Mouse (Mus musculus): ENCODE measurements around the gene Nanp. TPM values are rescaled to one million over a fixed set of nuclear protein-coding genes. Genes with fewer than 3 reads are reported as not detected.
A peak's percentile ranks its signal among the peaks of the same experiment; 100 is the strongest.

Gene Nanp
- polyA plus RNA-seq, 1 experiment from 2014 or later = 53.9 TPM

- Histone ChIP-seq H3K4me2 (ENCODE audit: low read depth, low read length) (no peak overlapping the region), H3K36me3 (ENCODE audit: control insufficient read depth, insufficient read depth, low read length) (0 out of 2 replicates have a peak, but pooled peaks cover 4% of the 10 kb centered on the region), H3K27ac (ENCODE audit: low read length) (no peak overlapping the region), H3K4me1 (ENCODE audit: control insufficient read depth, insufficient read depth, low read length) (no peaks in the 10 kb centered on the region), H3K4me3 (ENCODE audit: low read length) (no peak overlapping the region), H3K9me3 (ENCODE audit: control insufficient read depth, low read length) (no peaks in the 10 kb centered on the region), H3K27me3 (replicated peaks; ENCODE audit: control insufficient read depth, insufficient read depth, low read length) (no peaks in the 10 kb centered on the region), H3K9ac (ENCODE audit: low read depth, low read length) (no peak overlapping the region)
- no peak for ATAC-seq
- 87% methylated on average over 10 of the region's 10 CpGs for WGBS
These were observed 18.0 kb downstream of the Nanp start for GRCm38 (mm10) chr2:151021158-151021557.

- H3K27ac ChIP-seq (ENCODE audit: low read length) = no peak overlapping the region
- H3K4me2 ChIP-seq (ENCODE audit: low read depth, low read length) = no peak overlapping the region
- no peak overlapping the region for H3K4me3 ChIP-seq (ENCODE audit: low read length)
- H3K9me3 ChIP-seq (ENCODE audit: control insufficient read depth, low read length) = no peaks in the 10 kb centered on the region
- H3K9ac ChIP-seq (ENCODE audit: low read depth, low read length) = no peak overlapping the region
- 78% methylated on average over 2 of the region's 2 CpGs for WGBS
- no peaks in the 10 kb centered on the region for H3K27me3 ChIP-seq (replicated peaks; ENCODE audit: control insufficient read depth, insufficient read depth, low read length)
- no peaks in the 10 kb centered on the region for H3K4me1 ChIP-seq (ENCODE audit: control insufficient read depth, insufficient read depth, low read length)
- H3K36me3 ChIP-seq (ENCODE audit: control insufficient read depth, insufficient read depth, low read length) = no peaks in the 10 kb centered on the region
- ATAC-seq = no peak
These were observed 23.9 kb downstream of the Nanp start for GRCm38 (mm10) chr2:151015316-151015715.

GRCm38 (mm10) chr2:151011273-151011672, 27.9 kb downstream of the Nanp start:
- Histone ChIP-seq H3K4me3 (ENCODE audit: low read length) (no peak overlapping the region), H3K36me3 (ENCODE audit: control insufficient read depth, insufficient read depth, low read length) (no peaks in the 10 kb centered on the region), H3K9me3 (ENCODE audit: control insufficient read depth, low read length) (no peaks in the 10 kb centered on the region), H3K4me2 (ENCODE audit: low read depth, low read length) (no peak overlapping the region), H3K27ac (ENCODE audit: low read length) (no peak overlapping the region), H3K4me1 (ENCODE audit: control insufficient read depth, insufficient read depth, low read length) (peaks cover 3% of the 10 kb centered on the region; the same call in 1 of the 2 replicates), H3K9ac (ENCODE audit: low read depth, low read length) (no peak overlapping the region), H3K27me3 (replicated peaks; ENCODE audit: control insufficient read depth, insufficient read depth, low read length) (no peaks in the 10 kb centered on the region)
- ATAC-seq = no peak
- 71% methylated on average over 1 of the region's 1 CpGs for WGBS

GRCm38 (mm10) chr2:151009515-151010085, 29.6 kb downstream of the Nanp start:
- ATAC-seq = peak; percentile 67
- Histone ChIP-seq H3K4me1 (ENCODE audit: control insufficient read depth, insufficient read depth, low read length) (peaks cover 3% of the 10 kb centered on the region; the same call in 1 of the 2 replicates), H3K9me3 (ENCODE audit: control insufficient read depth, low read length) (no peaks in the 10 kb centered on the region), H3K27me3 (replicated peaks; ENCODE audit: control insufficient read depth, insufficient read depth, low read length) (no peaks in the 10 kb centered on the region), H3K4me3 (ENCODE audit: low read length) (peak overlapping the region; percentile 70), H3K27ac (ENCODE audit: low read length) (no peak overlapping the region), H3K9ac (ENCODE audit: low read depth, low read length) (no peak overlapping the region), H3K36me3 (ENCODE audit: control insufficient read depth, insufficient read depth, low read length) (no peaks in the 10 kb centered on the region), H3K4me2 (ENCODE audit: low read depth, low read length) (peak overlapping the region; percentile 83)
- 84% methylated on average over 1 of the region's 1 CpGs for WGBS

- Histone ChIP-seq H3K36me3 (ENCODE audit: control insufficient read depth, insufficient read depth, low read length) (no peaks in the 10 kb centered on the region), H3K9ac (ENCODE audit: low read depth, low read length) (peak overlapping the region; percentile 84), H3K4me3 (ENCODE audit: low read length) (peak overlapping the region; percentile 70), H3K4me1 (ENCODE audit: control insufficient read depth, insufficient read depth, low read length) (peaks cover 3% of the 10 kb centered on the region; the same call in 1 of the 2 replicates), H3K27me3 (replicated peaks; ENCODE audit: control insufficient read depth, insufficient read depth, low read length) (no peaks in the 10 kb centered on the region), H3K4me2 (ENCODE audit: low read depth, low read length) (peak overlapping the region; percentile 83), H3K27ac (ENCODE audit: low read length) (peak overlapping the region; percentile 55), H3K9me3 (ENCODE audit: control insufficient read depth, low read length) (no peaks in the 10 kb centered on the region)
- peak; percentile 98 for ATAC-seq
- under 1% methylated on average over 55 of the region's 57 CpGs for WGBS
These were observed 30.2 kb downstream of the Nanp start for GRCm38 (mm10) chr2:151008939-151009509.

- no peaks in the 10 kb centered on the region for H3K27me3 ChIP-seq (replicated peaks; ENCODE audit: control insufficient read depth, insufficient read depth, low read length)
- no peak overlapping the region for H3K27ac ChIP-seq (ENCODE audit: low read length)
- H3K4me2 ChIP-seq (ENCODE audit: low read depth, low read length) = peak overlapping the region; percentile 83
- peak; percentile 12; the same call in 1 of the 2 replicates for ATAC-seq
- no peaks in the 10 kb centered on the region for H3K36me3 ChIP-seq (ENCODE audit: control insufficient read depth, insufficient read depth, low read length)
- H3K9me3 ChIP-seq (ENCODE audit: control insufficient read depth, low read length) = no peaks in the 10 kb centered on the region
- H3K4me1 ChIP-seq (ENCODE audit: control insufficient read depth, insufficient read depth, low read length) = peaks cover 3% of the 10 kb centered on the region; the same call in 1 of the 2 replicates
- H3K9ac ChIP-seq (ENCODE audit: low read depth, low read length) = peak overlapping the region; percentile 84
- peak overlapping the region; percentile 70 for H3K4me3 ChIP-seq (ENCODE audit: low read length)
- WGBS = under 1% methylated on average over 21 of the region's 21 CpGs
These were observed 30.7 kb downstream of the Nanp start for GRCm38 (mm10) chr2:151008517-151008932.

- Histone ChIP-seq H3K36me3 (ENCODE audit: control insufficient read depth, insufficient read depth, low read length) (no peaks in the 10 kb centered on the region), H3K4me1 (ENCODE audit: control insufficient read depth, insufficient read depth, low read length) (peaks cover 3% of the 10 kb centered on the region; the same call in 1 of the 2 replicates), H3K27ac (ENCODE audit: low read length) (no peak overlapping the region), H3K27me3 (replicated peaks; ENCODE audit: control insufficient read depth, insufficient read depth, low read length) (no peaks in the 10 kb centered on the region), H3K4me2 (ENCODE audit: low read depth, low read length) (peak overlapping the region; percentile 83), H3K9me3 (ENCODE audit: control insufficient read depth, low read length) (no peaks in the 10 kb centered on the region), H3K4me3 (ENCODE audit: low read length) (peak overlapping the region; percentile 70), H3K9ac (ENCODE audit: low read depth, low read length) (peak overlapping the region; percentile 84; the same call in 1 of the 2 replicates)
- ATAC-seq = no peak
- 33% methylated on average over 6 of the region's 6 CpGs for WGBS
These were observed 31.2 kb downstream of the Nanp start for GRCm38 (mm10) chr2:151008006-151008405.

GRCm38 (mm10) chr2:151006281-151006945, 32.8 kb downstream of the Nanp start:
- 76% methylated on average over 5 of the region's 5 CpGs for WGBS
- no peak for ATAC-seq
- Histone ChIP-seq H3K4me1 (ENCODE audit: control insufficient read depth, insufficient read depth, low read length) (peaks cover 3% of the 10 kb centered on the region; the same call in 1 of the 2 replicates), H3K4me3 (ENCODE audit: low read length) (no peak overlapping the region), H3K36me3 (ENCODE audit: control insufficient read depth, insufficient read depth, low read length) (no peaks in the 10 kb centered on the region), H3K9me3 (ENCODE audit: control insufficient read depth, low read length) (no peaks in the 10 kb centered on the region), H3K9ac (ENCODE audit: low read depth, low read length) (no peak overlapping the region), H3K4me2 (ENCODE audit: low read depth, low read length) (no peak overlapping the region), H3K27ac (ENCODE audit: low read length) (no peak overlapping the region), H3K27me3 (replicated peaks; ENCODE audit: control insufficient read depth, insufficient read depth, low read length) (no peaks in the 10 kb centered on the region)

- H3K36me3 ChIP-seq (ENCODE audit: control insufficient read depth, insufficient read depth, low read length) = no peaks in the 10 kb centered on the region
- no peak overlapping the region for H3K9ac ChIP-seq (ENCODE audit: low read depth, low read length)
- H3K27ac ChIP-seq (ENCODE audit: low read length) = no peak overlapping the region
- 87% methylated on average over 10 of the region's 10 CpGs for WGBS
- no peak overlapping the region for H3K4me2 ChIP-seq (ENCODE audit: low read depth, low read length)
- H3K9me3 ChIP-seq (ENCODE audit: control insufficient read depth, low read length) = no peaks in the 10 kb centered on the region
- H3K27me3 ChIP-seq (replicated peaks; ENCODE audit: control insufficient read depth, insufficient read depth, low read length) = no peaks in the 10 kb centered on the region
- H3K4me1 ChIP-seq (ENCODE audit: control insufficient read depth, insufficient read depth, low read length) = no peaks in the 10 kb centered on the region
- H3K4me3 ChIP-seq (ENCODE audit: low read length) = no peak overlapping the region
- ATAC-seq = no peak
These were observed 34.8 kb downstream of the Nanp start for GRCm38 (mm10) chr2:151004390-151004789.
